Mouse (Mus musculus) monocyte, adult 2 months (primary cell): ENCODE results near the gene Best1.

ENCODE experiments used
- DNase-seq, 2 experiments: peaks; one replicate each; pipeline ENCODE4 v3.0.0; 2022; ENCODE audit warnings: low spot score in 2 of 2, low read depth in 1 of 2

The Best1 gene

GRCm38 (mm10) chr19:9966096-9966867 is 35.2 kb downstream of the Best1 start:
- DNase-seq: no peak

- DNase-seq: no peak
Measured at GRCm38 (mm10) chr19:9964205-9964916, 37.1 kb downstream of the Best1 start.

- no peak for DNase-seq
Measured at GRCm38 (mm10) chr19:9960769-9961168, 40.7 kb downstream of the Best1 start.

- no peak for DNase-seq
Measured at GRCm38 (mm10) chr19:9957965-9958364, 43.5 kb downstream of the Best1 start.

- DNase-seq: no peak
Measured at GRCm38 (mm10) chr19:9956624-9957388, 44.6 kb downstream of the Best1 start.

- no peak for DNase-seq
Measured at GRCm38 (mm10) chr19:9955438-9955837, 46.0 kb downstream of the Best1 start.

GRCm38 (mm10) chr19:9954811-9955202 is 46.6 kb downstream of the Best1 start:
- peak in 1 of 2 experiments; percentile 13 for DNase-seq

GRCm38 (mm10) chr19:9954055-9954810 is 47.2 kb downstream of the Best1 start:
- peak; percentile 50 to 67 for DNase-seq

GRCm38 (mm10) chr19:9952912-9953311 is 48.5 kb downstream of the Best1 start:
- DNase-seq: no peak

GRCm38 (mm10) chr19:9952390-9952789 is 49.0 kb downstream of the Best1 start:
- DNase-seq: peak in 1 of 2 experiments; percentile 34

- no peak for DNase-seq
Measured at GRCm38 (mm10) chr19:9946986-9947385, 54.4 kb downstream of the Best1 start.

- no peak for DNase-seq
Measured at GRCm38 (mm10) chr19:9945800-9946564, 55.5 kb downstream of the Best1 start.

GRCm38 (mm10) chr19:9942539-9943533 is 58.6 kb downstream of the Best1 start:
- DNase-seq: peak in 1 of 2 experiments; percentile 65

- no peak for DNase-seq
Measured at GRCm38 (mm10) chr19:9941809-9942208, 59.6 kb downstream of the Best1 start.

- DNase-seq: no peak
Measured at GRCm38 (mm10) chr19:9940903-9941302, 60.5 kb downstream of the Best1 start.

- DNase-seq: no peak
Measured at GRCm38 (mm10) chr19:9939841-9940240, 61.6 kb downstream of the Best1 start.

GRCm38 (mm10) chr19:9938824-9939303 is 62.6 kb downstream of the Best1 start:
- peak; percentile 84 for DNase-seq

GRCm38 (mm10) chr19:9938156-9938823 is 63.1 kb downstream of the Best1 start:
- DNase-seq: no peak
